Mouse (Mus musculus) spleen, adult 2 months (tissue): ENCODE data around the gene Prl3c1.

Source experiments
- CTCF ChIP-seq: fragments of 200-500 bp; IDR thresholded peaks from 2 replicates; pipeline ENCODE4 v1.5.1; 2011; ENCODE audit warnings: mild to moderate bottlenecking, inconsistent platforms; ENCODE audit not compliant: insufficient read depth, insufficient read length, insufficient replicate concordance; ENCODE audit errors: extremely low read depth
- POLR2A ChIP-seq: fragments of 200-500 bp; IDR thresholded peaks from 2 replicates; pipeline ENCODE4 v1.6.1; 2011; ENCODE audit warnings: low read depth, low read length, inconsistent platforms

- TF ChIP-seq CTCF (no peak), POLR2A (no peak)
These were observed 45.1 kb downstream of the Prl3c1 start, which contains the start of gene Prl3b1 for GRCm38 (mm10) chr13:27241547-27241946.
